Mouse (Mus musculus): ENCODE data around the gene Hps4. TPM values are rescaled to one million over a fixed set of nuclear protein-coding genes. Genes with fewer than 3 reads are reported as not detected.
"Not testable (repeated sequence)": the region's sequence is repeated elsewhere in the genome, so short reads cannot be mapped to it uniquely, and the experiment has no call there.

Gene Hps4
- total RNA-seq, 1 experiment, result 19.5 TPM

DNA sequence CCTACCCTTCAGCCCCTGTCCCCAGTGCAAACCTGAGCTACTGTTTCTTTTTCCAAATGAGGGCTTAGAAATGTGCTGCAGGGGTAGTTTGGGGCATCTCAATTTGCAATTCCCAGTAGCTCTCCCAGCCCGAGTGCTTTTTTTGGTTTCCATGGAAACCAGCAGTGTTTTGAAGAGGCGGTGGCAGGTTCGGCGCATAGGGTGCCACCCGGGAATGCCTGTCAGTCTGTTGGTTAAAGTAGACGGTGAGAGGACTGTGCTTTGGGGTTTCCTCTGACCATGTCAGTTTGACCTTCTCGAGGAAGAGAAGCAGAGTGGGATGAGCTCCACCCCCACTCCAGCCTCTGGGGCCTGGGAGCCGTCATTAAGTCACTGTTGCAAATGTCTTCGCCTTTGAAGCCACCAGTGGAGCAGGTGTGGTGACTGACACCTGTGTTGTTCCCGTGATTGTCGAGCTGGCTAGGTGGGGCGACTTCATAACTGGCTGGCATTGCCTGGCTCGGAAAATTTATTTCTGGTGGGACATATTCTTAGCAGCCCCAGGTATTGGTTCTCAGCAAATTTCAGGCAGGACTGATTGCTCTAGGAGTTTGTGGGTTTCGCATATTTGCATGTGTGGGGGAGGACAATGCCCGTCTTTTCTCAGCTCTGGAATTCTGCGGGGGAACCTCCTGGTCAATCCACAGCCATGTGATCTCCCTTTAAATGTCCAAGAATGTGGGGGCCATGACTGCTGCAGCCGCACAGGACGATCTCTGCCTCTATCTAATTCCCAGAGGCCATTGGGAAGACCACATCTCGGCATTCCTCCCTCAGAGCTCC, 68.8 kb downstream of the Hps4 start:
- no peak for TF ChIP-seq CHD2 (IDR thresholded peaks at IDR 0.05; ENCODE audit: low read depth, low read length)
- no peak for TF ChIP-seq MAFK (IDR thresholded peaks at IDR 0.05; ENCODE audit: insufficient read depth, low read depth, low read length)
- TF ChIP-seq HCFC1 (IDR thresholded peaks at IDR 0.05; ENCODE audit: borderline replicate concordance, insufficient read depth, low read length), result no peak
- no peak for TF ChIP-seq ZNF384 (IDR thresholded peaks at IDR 0.05; ENCODE audit: low read depth, low read length)
- no peak for TF ChIP-seq ZC3H11A (IDR thresholded peaks at IDR 0.05; ENCODE audit: borderline replicate concordance, low read depth, low read length)
- Histone ChIP-seq H3K4me1 (ENCODE audit: control insufficient read depth in 2 of 2, insufficient read depth in 2 of 2, low read length in 2 of 2, poor library complexity in 1 of 2) (peaks cover 2 to 5% of the 10 kb centered on the region in 2 experiments; a peak in 2 of 4 replicates), H3K27ac (ENCODE audit: insufficient read depth, low read depth, low read length, poor library complexity, severe bottlenecking) (no peak overlapping the region), H3K36me3 (ENCODE audit: control insufficient read depth, insufficient read depth, low read length, poor library complexity, severe bottlenecking) (no peaks in the 10 kb centered on the region), H3K9me3 (ENCODE audit: control insufficient read depth, insufficient read depth, low read depth, low read length) (no peaks in the 10 kb centered on the region), H3K9ac (ENCODE audit: insufficient read depth, low read depth, low read length, poor library complexity, severe bottlenecking) (no peak overlapping the region), H3K4me3 (ENCODE audit: insufficient read depth in 1 of 2, low read depth in 1 of 2, low read length in 2 of 2, poor library complexity in 1 of 2, severe bottlenecking in 1 of 2) (no peak overlapping the region)
- in situ Hi-C loops (cut with MboI; ENCODE audit: low sequenced_read_pairs in 2 of 2, unreplicated experiment in 2 of 2), result no loop called here
- DNase-seq (ENCODE audit: low read depth, low spot score), result no peak

DNA sequence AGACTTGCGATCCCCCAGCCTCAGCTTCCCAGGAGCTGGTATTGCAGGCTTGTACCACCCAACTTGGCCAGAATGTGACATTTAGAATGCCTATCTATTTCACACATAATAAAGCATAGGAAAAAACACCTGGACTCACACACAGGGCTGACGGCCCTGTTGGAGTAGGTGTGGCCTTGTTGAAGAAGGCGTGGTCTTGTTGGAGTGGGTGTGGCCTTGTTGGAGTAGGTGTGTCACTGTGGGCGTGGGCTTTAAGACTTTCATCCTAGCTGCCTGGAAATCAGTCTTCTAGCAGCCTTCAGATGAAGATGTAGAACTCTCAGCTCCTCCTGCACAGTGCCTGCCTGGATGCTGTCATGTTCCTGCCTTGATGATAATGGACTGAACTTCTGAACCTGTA, 69.9 kb downstream of the Hps4 start:
- H3K4me1 ChIP-seq (ENCODE audit: control insufficient read depth in 2 of 2, insufficient read depth in 2 of 2, low read length in 2 of 2, poor library complexity in 1 of 2); H3K9me3 ChIP-seq (ENCODE audit: control insufficient read depth, insufficient read depth, low read depth, low read length); H3K36me3 ChIP-seq (ENCODE audit: control insufficient read depth, insufficient read depth, low read length, poor library complexity, severe bottlenecking); in situ Hi-C loops (cut with MboI; ENCODE audit: low sequenced_read_pairs in 2 of 2, unreplicated experiment in 2 of 2); H3K4me3 ChIP-seq (ENCODE audit: insufficient read depth in 1 of 2, low read depth in 1 of 2, low read length in 2 of 2, poor library complexity in 1 of 2, severe bottlenecking in 1 of 2); H3K9ac ChIP-seq (ENCODE audit: insufficient read depth, low read depth, low read length, poor library complexity, severe bottlenecking); H3K27ac ChIP-seq (ENCODE audit: insufficient read depth, low read depth, low read length, poor library complexity, severe bottlenecking); DNase-seq (ENCODE audit: low read depth, low spot score): not testable (repeated sequence)

DNA sequence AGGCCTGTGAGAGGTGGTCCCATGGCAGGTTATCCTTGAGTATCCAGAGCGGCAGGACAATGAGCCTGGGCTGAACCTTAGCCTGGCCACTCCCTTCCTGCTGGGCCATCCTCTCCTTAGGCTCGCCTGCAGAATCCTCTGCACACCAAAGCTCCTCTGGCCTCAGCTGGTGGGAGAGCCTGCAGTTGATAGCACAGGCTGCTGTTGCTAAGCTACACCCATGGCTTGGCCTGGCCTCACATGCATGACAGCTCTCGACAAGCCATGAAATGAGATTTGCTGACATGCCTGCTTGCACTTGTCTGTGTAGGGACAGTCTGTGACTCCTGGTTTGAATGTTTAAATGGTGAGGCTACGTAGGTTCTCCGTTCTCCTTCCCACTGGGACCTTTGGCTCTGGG, 73.8 kb downstream of the Hps4 start:
- no peak for TF ChIP-seq ZC3H11A (IDR thresholded peaks at IDR 0.05; ENCODE audit: borderline replicate concordance, low read depth, low read length)
- no peak for TF ChIP-seq ZNF384 (IDR thresholded peaks at IDR 0.05; ENCODE audit: low read depth, low read length)
- TF ChIP-seq MAFK (IDR thresholded peaks at IDR 0.05; ENCODE audit: insufficient read depth, low read depth, low read length), result no peak
- TF ChIP-seq HCFC1 (IDR thresholded peaks at IDR 0.05; ENCODE audit: borderline replicate concordance, insufficient read depth, low read length), result no peak
- TF ChIP-seq CHD2 (IDR thresholded peaks at IDR 0.05; ENCODE audit: low read depth, low read length), result no peak

DNA sequence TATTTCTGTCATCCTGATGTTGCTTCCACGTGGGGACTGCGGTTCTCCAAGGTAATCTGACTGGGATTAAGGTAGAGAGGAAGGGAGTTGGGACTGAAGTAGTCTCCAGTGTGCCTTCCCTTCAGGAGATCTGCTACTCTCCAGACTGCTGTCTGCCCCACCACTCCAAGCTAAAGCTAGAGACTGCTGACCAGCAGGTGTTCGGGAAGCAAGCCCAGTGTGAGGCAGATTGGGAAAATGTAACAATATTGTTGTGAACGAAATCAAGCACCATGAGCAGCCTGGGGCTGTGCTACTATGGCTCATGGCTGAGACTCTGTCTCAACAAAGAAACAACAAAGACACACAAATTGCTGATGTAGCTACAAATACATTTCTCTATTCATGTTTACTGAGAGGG, 75.1 kb downstream of the Hps4 start:
- Histone ChIP-seq H3K4me3 (ENCODE audit: insufficient read depth in 1 of 2, low read depth in 1 of 2, low read length in 2 of 2, poor library complexity in 1 of 2, severe bottlenecking in 1 of 2) (no peak overlapping the region), H3K9me3 (ENCODE audit: control insufficient read depth, insufficient read depth, low read depth, low read length) (no peaks in the 10 kb centered on the region), H3K9ac (ENCODE audit: insufficient read depth, low read depth, low read length, poor library complexity, severe bottlenecking) (no peak overlapping the region), H3K4me1 (ENCODE audit: control insufficient read depth in 2 of 2, insufficient read depth in 2 of 2, low read length in 2 of 2, poor library complexity in 1 of 2) (no peaks in the 10 kb centered on the region), H3K36me3 (ENCODE audit: control insufficient read depth, insufficient read depth, low read length, poor library complexity, severe bottlenecking) (no peaks in the 10 kb centered on the region), H3K27ac (ENCODE audit: insufficient read depth, low read depth, low read length, poor library complexity, severe bottlenecking) (no peak overlapping the region)
- in situ Hi-C loops (cut with MboI; ENCODE audit: low sequenced_read_pairs in 2 of 2, unreplicated experiment in 2 of 2), result no loop called here
- DNase-seq (ENCODE audit: low read depth, low spot score), result no peak
- TF ChIP-seq CHD2 (IDR thresholded peaks at IDR 0.05; ENCODE audit: low read depth, low read length) (no peak), ZNF384 (IDR thresholded peaks at IDR 0.05; ENCODE audit: low read depth, low read length) (no peak), ZC3H11A (IDR thresholded peaks at IDR 0.05; ENCODE audit: borderline replicate concordance, low read depth, low read length) (no peak), MAFK (IDR thresholded peaks at IDR 0.05; ENCODE audit: insufficient read depth, low read depth, low read length) (no peak), HCFC1 (IDR thresholded peaks at IDR 0.05; ENCODE audit: borderline replicate concordance, insufficient read depth, low read length) (no peak)

More for the DNA sequence above, 73.8 kb downstream of the Hps4 start:
- Histone ChIP-seq H3K4me3 (ENCODE audit: insufficient read depth in 1 of 2, low read depth in 1 of 2, low read length in 2 of 2, poor library complexity in 1 of 2, severe bottlenecking in 1 of 2) (no peak overlapping the region), H3K27ac (ENCODE audit: insufficient read depth, low read depth, low read length, poor library complexity, severe bottlenecking) (no peak overlapping the region), H3K4me1 (ENCODE audit: control insufficient read depth in 2 of 2, insufficient read depth in 2 of 2, low read length in 2 of 2, poor library complexity in 1 of 2) (peaks cover 2% of the 10 kb centered on the region in 2 experiments; a peak in 2 of 4 replicates), H3K36me3 (ENCODE audit: control insufficient read depth, insufficient read depth, low read length, poor library complexity, severe bottlenecking) (no peaks in the 10 kb centered on the region), H3K9ac (ENCODE audit: insufficient read depth, low read depth, low read length, poor library complexity, severe bottlenecking) (no peak overlapping the region), H3K9me3 (ENCODE audit: control insufficient read depth, insufficient read depth, low read depth, low read length) (no peaks in the 10 kb centered on the region)
- in situ Hi-C loops (cut with MboI; ENCODE audit: low sequenced_read_pairs in 2 of 2, unreplicated experiment in 2 of 2), result no loop called here
- no peak for DNase-seq (ENCODE audit: low read depth, low spot score)

DNA sequence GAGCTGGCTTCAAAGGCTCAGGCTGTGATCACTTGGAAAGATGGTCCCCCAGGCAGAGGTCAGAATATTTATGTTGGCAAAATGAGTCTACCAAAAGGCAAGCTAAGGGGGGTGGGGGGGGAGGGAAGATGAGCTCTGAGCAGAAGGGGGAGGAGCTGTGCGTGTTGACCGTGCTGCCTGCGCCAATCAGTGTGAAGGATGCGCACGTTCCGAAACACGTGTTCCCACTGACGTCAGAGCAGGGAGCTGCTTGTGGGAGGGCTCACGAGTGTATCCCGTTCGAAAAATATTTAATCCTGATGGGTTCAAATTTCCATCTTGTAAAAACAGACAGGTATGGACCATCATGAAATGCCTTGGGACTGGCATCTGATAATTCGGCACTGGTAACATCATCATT, 76.7 kb downstream of the Hps4 start:
- in situ Hi-C loops (cut with MboI; ENCODE audit: low sequenced_read_pairs in 2 of 2, unreplicated experiment in 2 of 2), result no loop called here
- TF ChIP-seq ZC3H11A (IDR thresholded peaks at IDR 0.05; ENCODE audit: borderline replicate concordance, low read depth, low read length) (no peak), HCFC1 (IDR thresholded peaks at IDR 0.05; ENCODE audit: borderline replicate concordance, insufficient read depth, low read length) (no peak), CHD2 (IDR thresholded peaks at IDR 0.05; ENCODE audit: low read depth, low read length) (no peak), ZNF384 (IDR thresholded peaks at IDR 0.05; ENCODE audit: low read depth, low read length) (no peak), MAFK (IDR thresholded peaks at IDR 0.05; ENCODE audit: insufficient read depth, low read depth, low read length) (no peak)
- H3K9ac ChIP-seq (ENCODE audit: insufficient read depth, low read depth, low read length, poor library complexity, severe bottlenecking), result no peak overlapping the region
- no peaks in the 10 kb centered on the region for H3K4me1 ChIP-seq (ENCODE audit: control insufficient read depth in 2 of 2, insufficient read depth in 2 of 2, low read length in 2 of 2, poor library complexity in 1 of 2)
- DNase-seq (ENCODE audit: low read depth, low spot score), result no peak
- no peaks in the 10 kb centered on the region for H3K9me3 ChIP-seq (ENCODE audit: control insufficient read depth, insufficient read depth, low read depth, low read length)
- no peak overlapping the region for H3K4me3 ChIP-seq (ENCODE audit: insufficient read depth in 1 of 2, low read depth in 1 of 2, low read length in 2 of 2, poor library complexity in 1 of 2, severe bottlenecking in 1 of 2)
- H3K36me3 ChIP-seq (ENCODE audit: control insufficient read depth, insufficient read depth, low read length, poor library complexity, severe bottlenecking), result no peaks in the 10 kb centered on the region
- H3K27ac ChIP-seq (ENCODE audit: insufficient read depth, low read depth, low read length, poor library complexity, severe bottlenecking), result no peak overlapping the region

Data from ES-E14 (cell line).